Mouse (Mus musculus): ENCODE results near the gene Pip4k2c. TPM values are rescaled to one million over a fixed set of nuclear protein-coding genes. Genes with fewer than 3 reads are reported as not detected.

Pip4k2c gene
- 16.9 and 18.4 TPM in 2 replicates for polyA plus RNA-seq (2015; fragmentation: Nextera tagmentation; extraction: Ambion mirVana)

GRCm38 (mm10) chr10:127211414-127211854 lies at the start of gene Pip4k2c:
TSS of gene Pip4k2c (minus strand) at chr10:127211585.
- ATAC-seq: peak; percentile 96
- under 1% methylated on average over 43 of the region's 47 CpGs for WGBS
- H3K4me3 ChIP-seq (ENCODE audit: low read depth, low read length): peak within 1 kb of the TSS; percentile 92
- no peaks in the 10 kb centered on the region for H3K27me3 ChIP-seq (ENCODE audit: control insufficient read depth, insufficient read depth, low read depth, low read length)
- peak within 1 kb of the TSS; percentile 59 for H3K27ac ChIP-seq (ENCODE audit: low read length)
- peaks cover 11% of the 10 kb centered on the region; the same call in 1 of the 2 replicates for H3K36me3 ChIP-seq (ENCODE audit: control insufficient read depth, insufficient read depth, low read length)
- H3K9ac ChIP-seq (ENCODE audit: low read depth, low read length): peak within 1 kb of the TSS; percentile 89
- H3K4me1 ChIP-seq (ENCODE audit: control insufficient read depth, insufficient read depth, low read length): peaks cover 16% of the 10 kb centered on the region
- peak within 1 kb of the TSS; percentile 95 for H3K4me2 ChIP-seq (ENCODE audit: low read length)
- no peaks in the 10 kb centered on the region for H3K9me3 ChIP-seq (replicated peaks; ENCODE audit: control insufficient read depth, low read length, poor library complexity, severe bottlenecking)

DNA sequence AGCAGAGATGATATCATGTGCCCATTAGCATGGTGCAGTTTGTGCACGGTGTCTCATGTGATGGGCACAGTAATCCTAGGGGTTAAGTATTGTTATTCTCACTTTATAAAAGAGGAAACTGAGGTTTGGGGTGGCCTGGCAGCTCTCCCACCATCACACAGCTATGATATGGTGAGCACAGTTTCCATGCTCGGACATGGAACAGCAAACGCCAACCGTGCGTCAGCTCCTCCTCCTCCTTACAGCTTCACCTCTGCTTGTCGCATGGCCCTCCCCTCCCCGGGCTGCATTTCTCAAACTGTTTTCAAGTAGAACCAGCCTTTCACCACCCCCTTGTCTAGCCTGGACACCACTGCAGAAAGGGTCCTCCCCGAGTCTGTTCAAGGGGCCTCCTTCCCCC lies 47.1 kb upstream of the Pip4k2c start:
- Histone ChIP-seq H3K27me3 (ENCODE audit: control insufficient read depth, insufficient read depth, low read depth, low read length) (no peaks in the 10 kb centered on the region), H3K4me2 (ENCODE audit: low read length) (peak overlapping the region; percentile 93), H3K4me1 (ENCODE audit: control insufficient read depth, insufficient read depth, low read length) (peaks cover 46% of the 10 kb centered on the region), H3K9me3 (replicated peaks; ENCODE audit: control insufficient read depth, low read length, poor library complexity, severe bottlenecking) (no peaks in the 10 kb centered on the region), H3K27ac (ENCODE audit: low read length) (no peak overlapping the region), H3K36me3 (ENCODE audit: control insufficient read depth, insufficient read depth, low read length) (0 out of 2 replicates have a peak, but pooled peaks cover 2% of the 10 kb centered on the region), H3K4me3 (ENCODE audit: low read depth, low read length) (no peak overlapping the region; the same call in 1 of the 2 replicates), H3K9ac (ENCODE audit: low read depth, low read length) (no peak overlapping the region)
- 78% methylated on average over 8 of the region's 8 CpGs for WGBS
- no peak for ATAC-seq

DNA sequence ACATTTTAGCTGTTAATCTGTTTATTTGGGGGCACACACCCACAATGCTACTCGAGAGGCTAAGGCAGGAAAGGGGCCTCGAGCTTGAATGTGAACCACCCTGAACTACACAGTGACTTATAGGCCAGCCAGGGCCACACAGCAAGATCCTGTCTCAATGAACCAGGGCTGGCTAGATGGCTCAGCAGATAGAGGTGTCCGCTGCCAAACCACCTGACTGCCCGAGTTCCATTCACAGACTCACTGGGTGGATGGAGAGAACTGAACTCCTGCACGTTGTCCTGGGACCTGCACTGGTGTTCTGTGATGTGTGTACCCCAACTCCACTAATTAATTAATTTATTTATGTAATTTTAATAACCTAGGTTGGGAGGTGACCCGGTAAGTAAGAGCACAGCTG lies 46.4 kb upstream of the Pip4k2c start:
- no peak for ATAC-seq

GRCm38 (mm10) chr10:127255625-127256345 lies 44.4 kb upstream of the Pip4k2c start:
- WGBS: 23% methylated on average over 14 of the region's 14 CpGs
- H3K9ac ChIP-seq (ENCODE audit: low read depth, low read length): no peak overlapping the region
- no peak for ATAC-seq
- no peaks in the 10 kb centered on the region for H3K27me3 ChIP-seq (ENCODE audit: control insufficient read depth, insufficient read depth, low read depth, low read length)
- H3K27ac ChIP-seq (ENCODE audit: low read length): no peak overlapping the region
- H3K4me2 ChIP-seq (ENCODE audit: low read length): 0 out of 2 replicates have a peak overlapping the region, but pooled peaks have one; percentile 1
- 0 out of 2 replicates have a peak, but pooled peaks cover 2% of the 10 kb centered on the region for H3K36me3 ChIP-seq (ENCODE audit: control insufficient read depth, insufficient read depth, low read length)
- peaks cover 34% of the 10 kb centered on the region for H3K4me1 ChIP-seq (ENCODE audit: control insufficient read depth, insufficient read depth, low read length)
- no peak overlapping the region for H3K4me3 ChIP-seq (ENCODE audit: low read depth, low read length)
- no peaks in the 10 kb centered on the region for H3K9me3 ChIP-seq (replicated peaks; ENCODE audit: control insufficient read depth, low read length, poor library complexity, severe bottlenecking)

More for the DNA sequence above, 46.4 kb upstream of the Pip4k2c start:
- Histone ChIP-seq H3K36me3 (ENCODE audit: control insufficient read depth, insufficient read depth, low read length) (0 out of 2 replicates have a peak, but pooled peaks cover 2% of the 10 kb centered on the region), H3K4me2 (ENCODE audit: low read length) (no peak overlapping the region), H3K27ac (ENCODE audit: low read length) (no peak overlapping the region), H3K9ac (ENCODE audit: low read depth, low read length) (no peak overlapping the region), H3K27me3 (ENCODE audit: control insufficient read depth, insufficient read depth, low read depth, low read length) (no peaks in the 10 kb centered on the region), H3K4me3 (ENCODE audit: low read depth, low read length) (no peak overlapping the region), H3K4me1 (ENCODE audit: control insufficient read depth, insufficient read depth, low read length) (peaks cover 42% of the 10 kb centered on the region), H3K9me3 (replicated peaks; ENCODE audit: control insufficient read depth, low read length, poor library complexity, severe bottlenecking) (no peaks in the 10 kb centered on the region)
- WGBS: 84% methylated on average over 6 of the region's 6 CpGs

GRCm38 (mm10) chr10:127250810-127251209 lies 39.4 kb upstream of the Pip4k2c start:
- Histone ChIP-seq H3K9me3 (replicated peaks; ENCODE audit: control insufficient read depth, low read length, poor library complexity, severe bottlenecking) (no peaks in the 10 kb centered on the region), H3K4me1 (ENCODE audit: control insufficient read depth, insufficient read depth, low read length) (no peaks in the 10 kb centered on the region; the same call in 1 of the 2 replicates), H3K9ac (ENCODE audit: low read depth, low read length) (no peak overlapping the region), H3K27ac (ENCODE audit: low read length) (no peak overlapping the region), H3K4me3 (ENCODE audit: low read depth, low read length) (no peak overlapping the region), H3K36me3 (ENCODE audit: control insufficient read depth, insufficient read depth, low read length) (peaks cover 15% of the 10 kb centered on the region), H3K4me2 (ENCODE audit: low read length) (no peak overlapping the region), H3K27me3 (ENCODE audit: control insufficient read depth, insufficient read depth, low read depth, low read length) (no peaks in the 10 kb centered on the region)
- WGBS: 87% methylated on average over 5 of the region's 5 CpGs
- ATAC-seq: no peak

DNA sequence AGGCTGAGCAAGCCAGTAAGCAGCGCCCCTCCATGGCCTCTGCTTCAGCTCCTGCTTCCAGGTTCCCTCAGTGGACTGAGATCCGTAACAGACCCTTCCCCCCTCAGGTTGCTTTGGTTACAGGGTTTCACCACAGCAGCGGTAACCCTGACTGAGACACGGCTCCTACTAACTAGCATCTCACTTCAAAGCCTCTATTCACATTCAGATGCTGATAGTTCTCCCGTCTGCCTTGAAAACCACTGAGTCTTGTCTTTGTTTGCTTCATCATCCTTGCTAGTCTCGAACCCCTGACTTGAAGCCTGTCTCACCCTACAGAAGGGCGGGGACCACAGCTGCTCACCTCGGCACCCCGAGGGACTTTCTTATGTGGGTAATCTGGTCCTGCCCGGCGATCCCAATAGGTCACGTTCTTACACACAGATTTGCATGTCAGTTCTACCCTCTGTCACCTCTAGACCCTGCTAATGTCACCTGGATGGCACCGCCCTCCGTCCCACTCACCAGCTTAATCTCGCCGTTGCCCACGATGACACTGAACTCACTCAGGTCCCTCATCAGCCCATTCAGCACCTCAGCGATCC lies 26.9 kb upstream of the Pip4k2c start:
- Histone ChIP-seq H3K36me3 (ENCODE audit: control insufficient read depth, insufficient read depth, low read length) (peaks cover 59% of the 10 kb centered on the region), H3K4me2 (ENCODE audit: low read length) (no peak overlapping the region), H3K27ac (ENCODE audit: low read length) (no peak overlapping the region), H3K9ac (ENCODE audit: low read depth, low read length) (no peak overlapping the region), H3K4me1 (ENCODE audit: control insufficient read depth, insufficient read depth, low read length) (no peaks in the 10 kb centered on the region), H3K27me3 (ENCODE audit: control insufficient read depth, insufficient read depth, low read depth, low read length) (no peaks in the 10 kb centered on the region), H3K4me3 (ENCODE audit: low read depth, low read length) (no peak overlapping the region), H3K9me3 (replicated peaks; ENCODE audit: control insufficient read depth, low read length, poor library complexity, severe bottlenecking) (no peaks in the 10 kb centered on the region)
- ATAC-seq: no peak
- 71% methylated on average over 18 of the region's 18 CpGs for WGBS

- Histone ChIP-seq H3K27ac (ENCODE audit: low read length) (no peak overlapping the region), H3K4me1 (ENCODE audit: control insufficient read depth, insufficient read depth, low read length) (no peaks in the 10 kb centered on the region), H3K4me2 (ENCODE audit: low read length) (no peak overlapping the region), H3K36me3 (ENCODE audit: control insufficient read depth, insufficient read depth, low read length) (peaks cover 42% of the 10 kb centered on the region), H3K27me3 (ENCODE audit: control insufficient read depth, insufficient read depth, low read depth, low read length) (no peaks in the 10 kb centered on the region), H3K9ac (ENCODE audit: low read depth, low read length) (no peak overlapping the region), H3K4me3 (ENCODE audit: low read depth, low read length) (no peak overlapping the region), H3K9me3 (replicated peaks; ENCODE audit: control insufficient read depth, low read length, poor library complexity, severe bottlenecking) (no peaks in the 10 kb centered on the region)
- ATAC-seq: no peak
- WGBS: 48% methylated on average over 9 of the region's 9 CpGs
Observed at GRCm38 (mm10) chr10:127236541-127236940, 25.2 kb upstream of the Pip4k2c start.

DNA sequence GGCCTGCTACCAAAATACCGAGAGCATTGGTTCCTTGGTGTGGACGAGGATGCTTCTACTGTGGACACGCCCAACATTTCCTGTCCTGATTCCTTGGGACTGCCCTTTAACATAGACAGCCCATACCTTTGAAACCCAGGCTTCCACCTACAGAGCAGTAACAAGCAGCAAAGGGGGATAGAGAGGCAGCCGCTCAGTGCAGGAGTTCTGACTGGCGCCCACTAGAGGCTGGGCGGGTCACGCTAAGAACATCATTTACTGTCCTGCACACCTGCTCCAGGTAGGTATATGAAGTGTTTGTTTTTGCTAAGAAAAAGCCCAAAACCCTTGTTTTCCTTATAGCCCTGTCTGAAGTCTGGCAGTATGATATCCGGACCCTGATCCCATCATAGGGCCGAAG lies 21.8 kb upstream of the Pip4k2c start:
- H3K4me2 ChIP-seq (ENCODE audit: low read length): no peak overlapping the region

DNA sequence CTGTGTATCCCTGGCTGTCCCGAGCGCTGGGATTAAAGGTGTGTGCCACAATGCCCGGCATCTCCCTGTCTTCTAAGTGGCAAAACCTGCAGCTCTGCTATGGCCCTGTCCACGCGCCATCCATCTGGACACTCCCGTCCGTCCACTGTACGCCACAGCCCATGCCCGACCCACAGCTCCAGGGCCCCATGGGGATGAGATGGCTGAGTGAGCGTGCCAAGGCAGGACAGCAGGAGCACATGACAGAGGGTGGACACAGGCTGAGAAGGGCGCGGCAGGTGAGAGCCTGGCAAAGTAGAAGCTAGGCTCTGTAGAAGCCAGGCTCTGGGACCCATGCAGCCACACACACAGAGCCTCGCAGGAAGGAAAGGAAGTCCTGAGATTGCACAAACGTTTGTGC lies 20.4 kb upstream of the Pip4k2c start:
- Histone ChIP-seq H3K4me2 (ENCODE audit: low read length) (no peak overlapping the region), H3K27ac (ENCODE audit: low read length) (no peak overlapping the region), H3K27me3 (ENCODE audit: control insufficient read depth, insufficient read depth, low read depth, low read length) (no peaks in the 10 kb centered on the region), H3K4me3 (ENCODE audit: low read depth, low read length) (no peak overlapping the region), H3K9me3 (replicated peaks; ENCODE audit: control insufficient read depth, low read length, poor library complexity, severe bottlenecking) (no peaks in the 10 kb centered on the region), H3K4me1 (ENCODE audit: control insufficient read depth, insufficient read depth, low read length) (no peaks in the 10 kb centered on the region), H3K36me3 (ENCODE audit: control insufficient read depth, insufficient read depth, low read length) (peaks cover 16% of the 10 kb centered on the region), H3K9ac (ENCODE audit: low read depth, low read length) (no peak overlapping the region)
- WGBS: 82% methylated on average over 14 of the region's 14 CpGs
- ATAC-seq: no peak

More for the DNA sequence above, 21.8 kb upstream of the Pip4k2c start:
- 84% methylated on average over 9 of the region's 9 CpGs for WGBS
- Histone ChIP-seq H3K4me3 (ENCODE audit: low read depth, low read length) (no peak overlapping the region), H3K27ac (ENCODE audit: low read length) (no peak overlapping the region), H3K27me3 (ENCODE audit: control insufficient read depth, insufficient read depth, low read depth, low read length) (no peaks in the 10 kb centered on the region), H3K9me3 (replicated peaks; ENCODE audit: control insufficient read depth, low read length, poor library complexity, severe bottlenecking) (no peaks in the 10 kb centered on the region), H3K4me1 (ENCODE audit: control insufficient read depth, insufficient read depth, low read length) (no peaks in the 10 kb centered on the region), H3K9ac (ENCODE audit: low read depth, low read length) (no peak overlapping the region), H3K36me3 (ENCODE audit: control insufficient read depth, insufficient read depth, low read length) (peaks cover 23% of the 10 kb centered on the region)
- ATAC-seq: no peak

All from midbrain, embryonic 16.5 days (tissue).